Mouse (Mus musculus): ENCODE measurements around the gene Armh3.

GRCm38 (mm10) chr19:45956736-45957135 is 41.6 kb downstream of the Armh3 start:
- no peak for TF ChIP-seq EP300 (IDR thresholded peaks at IDR 0.05; ENCODE audit: low read length)
- no peak for TF ChIP-seq CTCF (conservative IDR thresholded peaks at IDR 0.05 in 1 of 2, IDR thresholded peaks at IDR 0.05 in 1 of 2; ENCODE audit: low read depth in 2 of 2, low read length in 2 of 2)
- TF ChIP-seq ZC3H11A (IDR thresholded peaks at IDR 0.05; ENCODE audit: low read depth, low read length) = no peak
- no peak for TF ChIP-seq PAX5 (IDR thresholded peaks at IDR 0.05; ENCODE audit: low read length)
- TF ChIP-seq ZNF384 (IDR thresholded peaks at IDR 0.05; ENCODE audit: low read depth, low read length) = no peak
- no peak for TF ChIP-seq MAFK (IDR thresholded peaks at IDR 0.05; ENCODE audit: insufficient replicate concordance, low read length)
- TF ChIP-seq CHD2 (IDR thresholded peaks at IDR 0.05; ENCODE audit: low read length) = no peak
- TF ChIP-seq POLR2A (IDR thresholded peaks at IDR 0.05; ENCODE audit: low read depth, low read length) = no peak
- TF ChIP-seq TCF12 (IDR thresholded peaks at IDR 0.05; ENCODE audit: low read depth, low read length) = no peak
- TF ChIP-seq MEF2A (IDR thresholded peaks at IDR 0.05; ENCODE audit: borderline replicate concordance, low read depth, low read length) = no peak
- TF ChIP-seq ELF1 (IDR thresholded peaks at IDR 0.05; ENCODE audit: low read depth, low read length) = no peak
- TF ChIP-seq JUN (IDR thresholded peaks at IDR 0.05; ENCODE audit: insufficient read depth, low read depth, low read length) = no peak
- no peak for TF ChIP-seq JUND (conservative IDR thresholded peaks at IDR 0.05; ENCODE audit: low read depth, low read length)

All from CH12.LX (cell line).